Mouse (Mus musculus) ES-Bruce4 (cell line): ENCODE measurements at regions not wholly inside any gene's neighbourhood (a gene's known extent, or its start where the extent isn't known, plus 50 kb on each side); places are given as distances from the start of the nearest gene placed in this dataset.

Source experiments
- CTCF ChIP-seq: IDR thresholded peaks from one replicate; pipeline ENCODE4 v1.8.1; 2011; ENCODE audit warnings: low read depth, low read length
- EP300 ChIP-seq: IDR thresholded peaks from 2 replicates; pipeline ENCODE4 v1.6.1; 2011; ENCODE audit warnings: low read depth, low read length; ENCODE audit not compliant: insufficient read depth
- POLR2A ChIP-seq: IDR thresholded peaks from one replicate; pipeline ENCODE4 v1.8.1; 2011; ENCODE audit warnings: low read length; ENCODE audit not compliant: insufficient read depth

DNA sequence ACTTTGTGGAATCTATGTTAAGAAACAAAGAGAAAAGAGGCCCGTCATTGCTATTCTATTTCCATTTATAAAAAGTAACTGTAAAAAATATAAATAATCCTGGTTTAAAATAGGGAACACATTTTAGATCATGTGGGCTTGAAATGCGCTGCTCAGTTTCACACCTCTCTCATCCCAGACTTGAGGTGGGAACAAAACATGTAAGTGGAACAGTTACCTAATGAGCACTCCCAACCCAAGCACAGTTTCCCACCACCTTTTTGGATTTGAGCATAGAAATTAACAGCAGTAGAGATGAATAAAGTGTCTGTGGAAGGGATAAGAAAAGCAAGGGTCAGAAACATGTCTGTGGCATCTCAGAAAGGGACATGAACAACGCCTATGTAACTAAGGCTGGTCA is 648.4 kb downstream of the Cdk5rap2 start:
- no peak for TF ChIP-seq CTCF
- no peak for TF ChIP-seq POLR2A
- TF ChIP-seq EP300, result no peak
